Mouse (Mus musculus) embryonic fibroblast, embryonic 13.5 days (primary cell): ENCODE measurements around the gene Strn.

Experiments
- CTCF ChIP-seq: IDR thresholded peaks from 2 replicates; pipeline ENCODE4 v1.5.1; 2011; ENCODE audit warnings: mild to moderate bottlenecking, control low read depth, low read length, moderate library complexity, borderline replicate concordance; ENCODE audit not compliant: insufficient read depth
- POLR2A ChIP-seq: IDR thresholded peaks from 2 replicates; pipeline ENCODE4 v1.6.1; 2011; ENCODE audit warnings: low read depth, mild to moderate bottlenecking, control low read depth, low read length, moderate library complexity

DNA sequence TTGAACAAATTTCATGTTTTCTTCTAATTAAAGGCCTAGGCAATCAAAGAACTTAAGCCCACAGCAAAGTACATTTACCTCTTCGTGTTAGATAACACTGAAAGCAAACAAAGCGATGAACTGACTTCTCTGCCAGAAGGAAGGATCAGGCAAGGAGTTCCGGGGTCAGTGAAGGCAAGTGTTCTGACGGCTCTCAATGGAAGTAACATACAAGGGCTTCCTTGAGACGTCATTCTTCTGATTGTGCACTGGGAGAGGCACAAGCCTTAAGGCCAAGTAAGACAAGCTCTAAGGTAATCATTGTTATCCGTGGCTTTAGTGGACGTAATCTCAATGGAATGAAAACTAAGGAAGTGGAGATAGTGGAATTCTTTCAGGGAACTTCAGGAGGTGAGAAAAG lies 33.9 kb upstream of the Strn start:
- TF ChIP-seq POLR2A (no peak), CTCF (no peak)
